Mouse (Mus musculus) liver, embryonic 13.5 days (tissue): ENCODE results near the gene Gars. TPM values are rescaled to one million over a fixed set of nuclear protein-coding genes. Genes with fewer than 3 reads are reported as not detected.
A peak's percentile ranks its signal among the peaks of the same experiment; 100 is the strongest.

Experiments used
- ATAC-seq: fragments of 200-750 bp; cut with Nextera tagmentation; 2 replicates; pipeline ENCODE4 v1.8.0; 2017; ENCODE audit warnings: low read depth, mild to moderate bottlenecking, moderate number of reproducible peaks, moderate library complexity
- DNase-seq: peaks from one replicate; pipeline ENCODE4 v3.0.0; 2022
- H3K27ac ChIP-seq: fragments of 300-500 bp; sonication (generic); 2 replicates; pipeline ENCODE4 v1.5.1; 2015; ENCODE audit warnings: moderate library complexity, mild to moderate bottlenecking, inconsistent platforms
- H3K27me3 ChIP-seq: fragments of 300-500 bp; sonication (generic); 2 replicates; pipeline ENCODE4 v1.6.1; 2015; ENCODE audit warnings: mild to moderate bottlenecking, inconsistent platforms
- H3K36me3 ChIP-seq: fragments of 300-500 bp; sonication (generic); 2 replicates; pipeline ENCODE4 v1.6.1; 2015; ENCODE audit warnings: mild to moderate bottlenecking, inconsistent platforms
- H3K4me1 ChIP-seq: fragments of 300-500 bp; sonication (generic); replicated peaks from 2 replicates; pipeline ENCODE4 v1.6.1; 2015; ENCODE audit warnings: inconsistent platforms
- H3K4me2 ChIP-seq: fragments of 300-500 bp; sonication (generic); 2 replicates; pipeline ENCODE4 v1.6.1; 2015; ENCODE audit warnings: inconsistent platforms, mild to moderate bottlenecking, moderate library complexity
- H3K4me3 ChIP-seq: fragments of 300-500 bp; sonication (generic); replicated peaks from 2 replicates; pipeline ENCODE4 v1.5.1; 2015; ENCODE audit warnings: mild to moderate bottlenecking, inconsistent platforms
- H3K9ac ChIP-seq: fragments of 300-500 bp; sonication (generic); 2 replicates; pipeline ENCODE4 v1.6.1; 2015; ENCODE audit warnings: mild to moderate bottlenecking, inconsistent platforms
- H3K9me3 ChIP-seq: fragments of 300-500 bp; sonication (generic); replicated peaks from 2 replicates; pipeline ENCODE4 v1.6.1; 2016; ENCODE audit warnings: inconsistent platforms
- WGBS: fragments of 180-500 bp; shearing (Covaris S2); methylation state at CpG from one replicate; pipeline ENCODE4 v1.1.7; 2015; ENCODE audit not compliant: insufficient replicate concordance; 5-methylcytosine and 5-hydroxymethylcytosine counted together
- polyA plus RNA-seq: library from polyadenylated mRNA; unstranded; fragments of >200 nt; fragmentation: Nextera tagmentation; extraction: Ambion mirVana; gene quantifications from 2 replicates; pipeline ENCODE4 v1.2.1, GENCODE M21; 2015

Gene Gars
- polyA plus RNA-seq, 1 experiment from 2014 or later, result 140 TPM

DNA sequence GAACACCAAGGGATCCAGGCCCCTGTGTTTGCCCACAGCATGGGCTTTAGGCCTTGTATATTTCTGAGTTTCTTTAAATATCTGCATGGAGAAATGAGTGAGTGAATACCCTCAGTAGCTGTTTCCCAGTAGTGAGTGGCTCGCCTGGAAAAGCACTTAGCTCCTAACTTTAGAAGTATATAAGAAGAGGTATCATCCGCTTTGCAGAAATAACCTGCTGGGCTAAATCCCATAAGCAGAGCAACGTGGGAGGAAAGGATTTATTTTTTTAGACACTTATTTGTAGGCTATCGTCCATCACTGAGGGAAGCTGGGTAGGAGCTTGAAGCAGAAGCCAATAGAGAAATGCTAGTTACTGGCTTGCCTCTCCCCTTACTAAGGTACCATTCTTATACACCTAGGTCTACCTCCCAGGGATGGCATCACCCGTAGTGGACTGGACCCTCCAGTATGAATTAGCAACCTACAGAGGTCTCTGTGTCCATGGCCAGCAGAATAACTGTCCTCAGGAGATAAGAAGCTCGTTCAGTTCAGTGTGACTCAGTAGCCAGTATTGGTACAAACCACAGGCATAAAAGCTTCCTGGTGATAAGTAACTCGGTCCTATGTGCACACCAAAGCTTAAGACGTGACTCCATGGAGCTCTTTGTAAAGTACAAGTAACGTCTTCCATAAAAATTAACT, 26.1 kb downstream of the Gars start:
- no peak for DNase-seq
- Histone ChIP-seq H3K4me1 (peaks cover 14% of the 10 kb centered on the region), H3K4me2 (no peak overlapping the region), H3K9me3 (no peaks in the 10 kb centered on the region), H3K9ac (no peak overlapping the region), H3K27me3 (no peaks in the 10 kb centered on the region), H3K36me3 (peaks cover 95% of the 10 kb centered on the region), H3K4me3 (no peak overlapping the region), H3K27ac (no peak overlapping the region)
- ATAC-seq, result peak; percentile 76
- 44% methylated on average over 9 of the region's 9 CpGs for WGBS

DNA sequence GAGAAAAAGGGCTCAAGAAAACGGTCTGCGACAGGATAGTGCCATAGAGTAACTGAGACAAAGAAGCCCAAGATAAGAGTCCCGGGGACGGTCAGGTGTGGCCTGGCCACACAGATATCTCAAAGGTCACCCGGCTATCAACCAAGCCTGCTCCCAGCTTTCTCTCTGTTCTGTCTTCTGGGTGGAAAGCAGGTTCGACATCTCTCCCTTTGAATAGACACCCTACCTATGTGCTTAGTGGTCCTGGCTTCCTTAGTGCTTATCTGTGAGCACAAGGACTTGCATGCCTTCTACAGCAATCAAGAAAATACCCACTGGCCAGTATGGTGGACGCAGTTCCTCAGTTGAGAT, 26.6 kb downstream of the Gars start:
- Histone ChIP-seq H3K4me3 (no peak overlapping the region), H3K27ac (no peak overlapping the region), H3K4me2 (no peak overlapping the region), H3K36me3 (peaks cover 94% of the 10 kb centered on the region), H3K27me3 (no peaks in the 10 kb centered on the region), H3K9me3 (no peaks in the 10 kb centered on the region), H3K9ac (no peak overlapping the region), H3K4me1 (peaks cover 14% of the 10 kb centered on the region)
- 27% methylated on average over 7 of the region's 7 CpGs for whole genome bisulfite sequencing
- ATAC-seq, result peak; percentile 74
- no peak for DNase-seq

DNA sequence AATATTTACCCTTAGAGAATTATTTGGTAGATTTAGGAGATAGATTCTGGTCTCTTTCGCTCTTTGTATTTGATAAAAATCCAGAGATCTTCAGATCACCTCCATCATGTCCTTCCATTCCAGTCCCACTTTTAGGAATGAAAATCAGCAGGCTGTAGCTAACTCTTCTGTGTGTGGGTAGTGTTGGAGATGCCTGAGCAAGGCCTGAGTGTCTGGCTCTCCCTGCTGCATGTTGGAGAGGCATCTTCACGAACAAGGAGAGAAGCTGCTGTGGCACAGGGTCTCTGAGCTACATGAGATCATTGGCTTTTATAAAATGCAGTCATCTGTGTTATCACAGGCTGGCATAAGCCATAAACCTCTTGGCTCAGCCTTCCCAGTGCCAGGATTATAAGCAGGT, 28.1 kb downstream of the Gars start:
- no peak for ATAC-seq
- H3K4me2 ChIP-seq, result no peak overlapping the region
- DNase-seq, result no peak
- H3K4me3 ChIP-seq, result no peak overlapping the region
- WGBS, result 84% methylated on average over 2 of the region's 2 CpGs
- peaks cover 14% of the 10 kb centered on the region for H3K4me1 ChIP-seq
- no peaks in the 10 kb centered on the region for H3K27me3 ChIP-seq
- peaks cover 92% of the 10 kb centered on the region for H3K36me3 ChIP-seq
- H3K27ac ChIP-seq, result no peak overlapping the region
- H3K9ac ChIP-seq, result no peak overlapping the region
- no peaks in the 10 kb centered on the region for H3K9me3 ChIP-seq

DNA sequence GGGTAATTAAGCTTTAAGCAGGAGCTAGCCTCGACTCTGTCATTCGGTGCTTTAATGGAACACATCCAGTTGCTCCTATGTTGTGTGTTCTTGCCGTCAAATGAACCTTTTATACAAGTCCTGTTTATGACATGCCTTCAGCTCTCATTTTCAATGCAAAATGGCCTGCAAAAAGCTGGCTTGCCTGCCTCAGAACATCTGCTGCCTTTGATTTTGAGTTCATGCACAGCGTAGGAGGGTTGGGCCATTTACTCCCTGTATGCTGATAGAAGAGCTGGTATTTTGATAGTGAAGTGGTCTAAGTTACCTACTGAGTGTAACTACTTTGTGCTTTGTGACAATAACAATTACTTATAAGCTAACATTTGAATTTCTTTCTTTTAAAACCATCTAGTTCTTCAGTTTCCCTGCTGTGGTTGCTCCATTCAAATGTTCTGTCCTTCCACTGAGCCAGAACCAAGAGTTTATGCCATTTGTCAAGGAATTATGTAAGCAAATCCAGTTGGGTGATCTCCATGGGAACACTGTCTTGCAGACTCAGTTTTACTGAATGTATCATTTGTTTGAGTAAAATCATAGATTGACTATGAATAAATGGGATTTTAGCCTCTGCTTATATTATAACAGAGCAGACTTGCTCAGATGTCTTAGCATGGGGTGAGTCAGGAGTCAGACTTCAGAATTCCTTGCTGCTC, 38.9 kb downstream of the Gars start:
- H3K27me3 ChIP-seq, result no peaks in the 10 kb centered on the region
- ATAC-seq (no peak), DNase-seq (no peak)
- no peak overlapping the region for H3K9ac ChIP-seq
- no peak overlapping the region for H3K4me3 ChIP-seq
- WGBS, result 84% methylated on average over 4 of the region's 4 CpGs
- no peaks in the 10 kb centered on the region for H3K4me1 ChIP-seq
- no peak overlapping the region for H3K27ac ChIP-seq
- no peaks in the 10 kb centered on the region for H3K9me3 ChIP-seq
- peaks cover 88% of the 10 kb centered on the region for H3K36me3 ChIP-seq
- H3K4me2 ChIP-seq, result no peak overlapping the region

DNA sequence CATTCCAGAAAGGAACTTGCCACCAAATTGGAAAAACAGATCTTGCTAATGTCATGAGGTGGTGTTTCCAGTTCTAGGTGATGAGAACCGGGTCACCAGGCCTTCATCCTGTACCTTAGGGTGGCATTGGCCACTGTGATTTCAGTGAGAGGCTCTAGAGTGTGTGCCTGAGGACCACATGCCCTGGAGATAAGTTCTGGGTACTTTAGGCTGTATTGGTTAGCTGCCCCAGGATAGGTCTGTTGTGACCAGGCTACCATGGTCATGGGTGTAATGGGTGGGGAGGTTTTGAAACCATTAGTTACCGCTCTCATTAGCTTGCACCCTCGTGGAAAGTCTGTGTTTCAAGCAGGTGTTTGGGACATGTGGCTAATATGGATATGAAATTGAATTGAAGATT, 43.6 kb downstream of the Gars start:
- Histone ChIP-seq H3K27ac (no peak overlapping the region), H3K27me3 (no peaks in the 10 kb centered on the region), H3K4me3 (no peak overlapping the region), H3K9ac (no peak overlapping the region), H3K9me3 (no peaks in the 10 kb centered on the region), H3K4me1 (no peaks in the 10 kb centered on the region), H3K4me2 (no peak overlapping the region), H3K36me3 (peaks cover 49% of the 10 kb centered on the region)
- ATAC-seq (no peak), DNase-seq (no peak)
- WGBS, result 81% methylated on average over 3 of the region's 3 CpGs

DNA sequence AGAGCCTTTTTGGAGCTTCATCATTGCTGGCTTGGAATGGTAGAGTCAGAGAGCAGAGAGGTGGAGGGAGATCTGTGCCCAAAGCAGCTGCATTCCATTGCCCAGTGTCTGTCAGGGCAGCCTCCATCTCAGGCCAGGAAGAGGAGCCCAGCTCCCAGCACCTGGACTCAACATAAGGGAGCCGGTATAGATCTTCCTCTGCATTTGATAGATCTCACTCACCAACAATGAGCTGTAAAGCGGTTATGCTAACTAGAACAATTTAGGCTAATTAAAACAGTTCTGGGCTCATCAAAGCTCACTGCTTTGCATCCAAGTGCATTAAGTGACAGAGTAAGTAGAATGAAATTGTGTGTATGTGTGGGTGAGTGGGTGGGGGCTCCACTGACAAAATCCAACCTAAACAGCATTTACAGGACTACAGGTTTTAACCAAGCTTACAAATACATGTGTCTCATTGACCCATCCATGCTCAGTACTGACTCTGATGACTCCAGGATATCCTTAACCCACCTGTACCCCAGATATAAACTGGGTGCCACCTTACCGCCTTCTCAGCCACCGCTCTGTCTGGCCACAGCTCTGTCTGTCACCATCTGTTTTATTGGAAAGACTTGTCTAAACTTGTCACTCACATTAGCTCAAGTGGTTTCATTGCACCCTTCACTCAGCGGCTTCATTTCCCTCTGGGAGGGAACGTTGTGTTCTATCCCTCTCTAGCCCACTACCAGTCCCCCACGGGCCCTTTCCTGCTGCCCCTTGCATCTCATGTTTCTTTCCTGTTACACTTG, 44.6 kb downstream of the Gars start:
- Histone ChIP-seq H3K4me3 (no peak overlapping the region), H3K27ac (no peak overlapping the region), H3K27me3 (no peaks in the 10 kb centered on the region), H3K9me3 (no peaks in the 10 kb centered on the region), H3K9ac (no peak overlapping the region), H3K4me1 (no peaks in the 10 kb centered on the region), H3K4me2 (no peak overlapping the region), H3K36me3 (peaks cover 38% of the 10 kb centered on the region)
- ATAC-seq (no peak), DNase-seq (no peak)
- 65% methylated on average over 7 of the region's 7 CpGs for WGBS

DNA sequence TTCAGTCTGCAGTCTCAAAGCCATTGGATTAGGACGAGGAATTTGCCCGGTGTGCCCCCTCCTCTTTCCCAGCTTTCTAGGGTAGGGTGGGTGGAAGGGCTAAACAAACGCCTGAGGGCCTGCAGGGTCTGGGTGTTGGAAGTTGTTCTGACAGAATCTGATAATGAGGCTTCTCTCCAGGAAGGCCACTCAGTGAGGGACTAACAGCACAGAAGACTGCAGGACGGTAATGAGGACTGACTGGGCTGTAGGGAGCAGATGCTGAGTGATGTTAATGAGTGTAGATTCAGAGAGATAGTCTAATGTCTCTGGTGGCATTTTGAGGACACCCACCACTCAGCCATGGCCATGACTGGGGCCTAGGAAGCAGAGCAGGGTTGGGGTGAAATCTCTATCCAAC, 49.5 kb downstream of the Gars start:
- Histone ChIP-seq H3K27me3 (no peaks in the 10 kb centered on the region), H3K4me2 (no peak overlapping the region), H3K9ac (no peak overlapping the region), H3K9me3 (no peaks in the 10 kb centered on the region), H3K36me3 (no peaks in the 10 kb centered on the region), H3K27ac (no peak overlapping the region), H3K4me1 (no peaks in the 10 kb centered on the region), H3K4me3 (no peak overlapping the region)
- ATAC-seq, result no peak
- 38% methylated on average over 4 of the region's 4 CpGs for WGBS
- DNase-seq, result no peak

DNA sequence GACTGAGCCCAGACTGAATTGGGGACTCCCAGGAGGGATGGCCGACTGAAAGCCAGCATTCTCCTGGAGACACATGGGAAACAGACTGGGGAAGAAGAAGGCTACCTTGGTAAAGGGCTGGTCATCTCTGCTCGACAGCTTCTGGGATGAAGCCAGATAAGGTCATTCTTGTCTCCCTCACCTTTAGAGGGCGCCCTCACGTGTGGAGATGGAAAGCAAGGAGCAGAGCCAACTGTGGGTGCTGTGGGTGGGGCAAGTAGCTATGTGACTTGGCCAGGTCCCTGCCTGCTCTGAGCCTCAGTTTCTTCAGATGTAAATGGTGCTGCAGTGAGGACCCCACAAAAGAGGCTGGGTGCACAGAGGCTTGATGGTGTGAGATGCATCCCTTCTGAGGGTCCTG, 52.8 kb downstream of the Gars start:
- H3K4me1 ChIP-seq, result no peaks in the 10 kb centered on the region
- H3K27me3 ChIP-seq, result no peaks in the 10 kb centered on the region
- no peak overlapping the region for H3K4me2 ChIP-seq
- ATAC-seq (no peak), DNase-seq (no peak)
- H3K4me3 ChIP-seq, result no peak overlapping the region
- no peak overlapping the region for H3K27ac ChIP-seq
- 16% methylated on average over 4 of the region's 4 CpGs for WGBS
- H3K9me3 ChIP-seq, result no peaks in the 10 kb centered on the region
- no peaks in the 10 kb centered on the region for H3K36me3 ChIP-seq
- no peak overlapping the region for H3K9ac ChIP-seq

DNA sequence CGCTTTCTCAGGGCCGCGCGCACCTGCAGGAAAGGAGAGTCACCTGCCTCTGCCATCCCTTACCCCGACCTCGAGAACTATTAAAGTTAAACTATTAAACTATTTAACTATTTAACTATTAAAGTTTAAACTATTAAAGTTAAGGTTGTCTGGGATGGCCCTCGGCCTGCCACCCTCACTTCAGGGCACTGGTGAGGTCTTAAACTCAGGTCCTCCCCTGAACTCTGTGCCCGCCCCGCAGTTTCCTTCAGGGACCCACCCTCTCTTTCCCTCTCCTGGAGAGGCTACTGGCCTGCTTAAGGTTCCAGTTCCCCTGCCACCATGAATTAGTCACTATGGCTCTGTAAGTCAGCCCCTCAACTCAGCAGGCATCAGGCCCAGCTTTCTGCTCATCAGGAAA, 53.6 kb downstream of the Gars start:
- no peak overlapping the region for H3K9ac ChIP-seq
- no peak overlapping the region for H3K4me3 ChIP-seq
- no peak overlapping the region for H3K4me2 ChIP-seq
- no peaks in the 10 kb centered on the region for H3K36me3 ChIP-seq
- H3K27me3 ChIP-seq, result no peaks in the 10 kb centered on the region
- WGBS, result 82% methylated on average over 9 of the region's 9 CpGs
- ATAC-seq, result no peak
- H3K9me3 ChIP-seq, result no peaks in the 10 kb centered on the region
- H3K27ac ChIP-seq, result no peak overlapping the region
- DNase-seq, result no peak
- no peaks in the 10 kb centered on the region for H3K4me1 ChIP-seq

DNA sequence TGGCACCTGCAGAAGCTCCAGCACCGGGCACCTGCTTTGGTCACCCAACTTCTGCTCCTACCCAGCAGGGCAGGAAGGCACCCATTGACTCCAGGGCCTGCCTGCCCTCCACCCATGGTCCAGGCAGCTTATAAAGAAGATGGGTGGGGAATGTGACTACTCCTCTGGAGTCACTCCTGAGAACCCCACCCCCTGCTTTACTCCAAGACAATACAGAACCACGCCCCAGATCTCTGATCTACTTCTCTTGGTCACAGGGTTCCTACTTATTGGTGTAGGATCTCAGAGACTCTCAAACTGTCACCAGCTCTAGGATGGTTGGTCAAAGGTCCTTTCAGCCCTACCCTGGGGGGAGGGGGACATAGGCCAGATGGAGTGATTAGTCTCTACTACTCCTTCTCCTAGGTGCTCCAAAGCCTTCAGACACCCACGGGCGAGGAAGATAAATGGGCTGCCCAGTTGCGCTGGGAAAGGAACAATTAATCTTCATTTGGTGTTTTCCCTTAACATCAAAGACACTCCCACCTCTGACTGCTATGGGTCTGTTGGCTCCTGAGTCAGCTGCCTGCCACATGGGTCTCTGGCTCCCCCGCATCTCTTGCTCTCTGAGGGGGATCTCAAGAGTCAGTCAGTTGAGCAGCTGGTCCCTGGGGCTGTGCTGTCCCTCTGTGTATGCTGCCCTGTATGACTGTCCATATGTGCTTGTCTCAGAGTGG, 55.8 kb downstream of the Gars start:
- no peak overlapping the region for H3K4me3 ChIP-seq
- DNase-seq (no peak), ATAC-seq (no peak)
- H3K9ac ChIP-seq, result no peak overlapping the region
- H3K9me3 ChIP-seq, result no peaks in the 10 kb centered on the region
- H3K4me2 ChIP-seq, result no peak overlapping the region
- H3K27ac ChIP-seq, result no peak overlapping the region
- no peaks in the 10 kb centered on the region for H3K27me3 ChIP-seq
- no peaks in the 10 kb centered on the region for H3K4me1 ChIP-seq
- 59% methylated on average over 6 of the region's 6 CpGs for WGBS
- no peaks in the 10 kb centered on the region for H3K36me3 ChIP-seq

DNA sequence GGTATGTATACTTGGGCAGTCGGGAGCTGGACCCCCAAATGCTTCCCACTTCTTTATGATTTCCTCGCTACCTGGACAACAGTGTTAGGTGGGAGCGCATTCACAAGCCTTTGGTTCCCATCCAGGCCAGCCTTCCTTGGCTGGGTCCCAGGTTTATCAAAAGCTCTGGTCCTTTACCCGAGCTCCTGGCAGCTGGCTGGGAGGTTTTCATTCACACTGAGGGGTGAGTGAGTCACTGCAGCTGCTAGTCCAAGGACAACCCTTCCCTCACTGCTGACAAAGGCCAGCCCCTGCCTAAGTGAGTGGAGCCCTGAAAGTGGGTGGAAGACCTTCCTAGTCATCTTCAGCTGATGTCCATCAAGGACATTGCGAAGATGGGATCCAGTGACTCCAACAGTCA, 60.2 kb downstream of the Gars start:
- WGBS, result 62% methylated on average over 5 of the region's 5 CpGs
- DNase-seq (no peak), ATAC-seq (no peak)
- Histone ChIP-seq H3K9ac (no peak overlapping the region), H3K4me2 (no peak overlapping the region), H3K4me1 (no peaks in the 10 kb centered on the region), H3K9me3 (no peaks in the 10 kb centered on the region), H3K27me3 (no peaks in the 10 kb centered on the region), H3K36me3 (no peaks in the 10 kb centered on the region), H3K27ac (no peak overlapping the region), H3K4me3 (no peak overlapping the region)
